Mouse (Mus musculus): ENCODE data around the gene Tex30. TPM values are rescaled to one million over a fixed set of nuclear protein-coding genes. Genes with fewer than 3 reads are reported as not detected.

The Tex30 gene
- 6.8 and 7.7 TPM in 2 replicates for polyA plus RNA-seq (2012; ENCODE audit: low replicate concordance)

GRCm38 (mm10) chr1:44102259-44102717 is at the start of gene Tex30:
Gene Tex30, minus strand, starts transcription at chr1:44102441.

GRCm38 (mm10) chr1:44147563-44148381 is 45.5 kb upstream of the Tex30 start, which contains the start of gene Ercc5:
Gene Ercc5, plus strand, starts transcription at chr1:44147744.

GRCm38 (mm10) chr1:44118239-44119054 is 16.2 kb upstream of the Tex30 start, which contains the start of the genes Kdelc1 and Bivm:
Gene Kdelc1, minus strand, starts transcription at chr1:44118808.
Gene Bivm, plus strand, starts transcription at chr1:44118957.

GRCm38 (mm10) chr1:44061836-44062235 is 40.4 kb downstream of the Tex30 start, which contains the start of gene Gm8251:
Gene Gm8251, minus strand, starts transcription at chr1:44061936.

Other genes starting within 250 kb of the Tex30 start
- gene Tpp2, start 168.8 kb downstream of the Tex30 start, polyA plus RNA-seq (2012; ENCODE audit: low replicate concordance), result 3.5 and 14.1 TPM in 2 replicates
- gene Mettl21c, start 82.4 kb downstream of the Tex30 start, polyA plus RNA-seq (2012; ENCODE audit: low replicate concordance), result 0.07 TPM in 1 of 2 replicates, not detected in the other
- 0.03 and 0.18 TPM in 2 replicates for gene Gm8251, start 40.5 kb downstream of the Tex30 start, polyA plus RNA-seq (2012; ENCODE audit: low replicate concordance)
- 1.5 and 8.2 TPM in 2 replicates for gene Kdelc1, start 16.4 kb upstream of the Tex30 start, polyA plus RNA-seq (2012; ENCODE audit: low replicate concordance)
- gene Bivm, start 16.5 kb upstream of the Tex30 start, polyA plus RNA-seq (2012; ENCODE audit: low replicate concordance), result 0.53 and 4.7 TPM in 2 replicates
- 4.0 TPM in 2 replicates for gene Ercc5, start 45.3 kb upstream of the Tex30 start, polyA plus RNA-seq (2012; ENCODE audit: low replicate concordance)
- gene Mettl21e, start 116.5 kb upstream of the Tex30 start, polyA plus RNA-seq (2012; ENCODE audit: low replicate concordance), result 0.06 TPM in 1 of 2 replicates, not detected in the other